Mouse (Mus musculus): ENCODE data around the gene Gm20696.

GRCm38 (mm10) chr6:99485217-99485883 lies 181.2 kb downstream of the Gm20696 start:
- TF ChIP-seq POLR2A (IDR thresholded peaks at IDR 0.05; ENCODE audit: insufficient read depth, low read length): no peak
- TF ChIP-seq CTCF (IDR thresholded peaks at IDR 0.05; ENCODE audit: low read depth, low read length): no peak

Measured in ES-Bruce4 (cell line).